Mouse (Mus musculus): Measurements from ENCODE around the gene Ric1.

Gene Ric1

GRCm38 (mm10) chr19:29489785-29490284, 32.2 kb upstream of the Ric1 start:
- TF ChIP-seq NANOG (IDR thresholded peaks at IDR 0.05; ENCODE audit: borderline replicate concordance, low read length) (no peak), CTCF (conservative IDR thresholded peaks at IDR 0.05; ENCODE audit: low read length) (no peak), POU5F1 (IDR thresholded peaks at IDR 0.05; ENCODE audit: borderline replicate concordance, low read length) (no peak)
- Histone ChIP-seq H3K4me3 (replicated peaks; ENCODE audit: low read length) (no peak overlapping the region), H3K36me3 (ENCODE audit: insufficient read depth, low read length) (no peaks in the 10 kb centered on the region), H3K4me1 (replicated peaks; ENCODE audit: low read depth, low read length) (no peaks in the 10 kb centered on the region), H3K9me3 (ENCODE audit: low read length) (peaks cover 16% of the 10 kb centered on the region), H3K27me3 (ENCODE audit: insufficient read depth, low read length) (0 out of 2 replicates have a peak, but pooled peaks cover 3% of the 10 kb centered on the region)

GRCm38 (mm10) chr19:29491467-29491866, 30.6 kb upstream of the Ric1 start:
- peaks cover 16% of the 10 kb centered on the region for H3K9me3 ChIP-seq (ENCODE audit: low read length)
- H3K4me1 ChIP-seq (replicated peaks; ENCODE audit: low read depth, low read length): no peaks in the 10 kb centered on the region
- TF ChIP-seq POU5F1 (IDR thresholded peaks at IDR 0.05; ENCODE audit: borderline replicate concordance, low read length): no peak
- TF ChIP-seq NANOG (IDR thresholded peaks at IDR 0.05; ENCODE audit: borderline replicate concordance, low read length): no peak
- no peak for TF ChIP-seq CTCF (conservative IDR thresholded peaks at IDR 0.05; ENCODE audit: low read length)
- H3K4me3 ChIP-seq (replicated peaks; ENCODE audit: low read length): no peak overlapping the region
- H3K27me3 ChIP-seq (ENCODE audit: insufficient read depth, low read length): 0 out of 2 replicates have a peak, but pooled peaks cover 3% of the 10 kb centered on the region
- H3K36me3 ChIP-seq (ENCODE audit: insufficient read depth, low read length): no peaks in the 10 kb centered on the region

GRCm38 (mm10) chr19:29494454-29494853, 27.6 kb upstream of the Ric1 start:
- no peak for TF ChIP-seq NANOG (IDR thresholded peaks at IDR 0.05; ENCODE audit: borderline replicate concordance, low read length)

GRCm38 (mm10) chr19:29496001-29496597, 26.0 kb upstream of the Ric1 start:
- Histone ChIP-seq H3K36me3 (ENCODE audit: insufficient read depth, low read length) (no peaks in the 10 kb centered on the region), H3K9me3 (ENCODE audit: low read length) (peaks cover 6% of the 10 kb centered on the region), H3K27me3 (ENCODE audit: insufficient read depth, low read length) (0 out of 2 replicates have a peak, but pooled peaks cover 3% of the 10 kb centered on the region), H3K4me1 (replicated peaks; ENCODE audit: low read depth, low read length) (peaks cover 6% of the 10 kb centered on the region), H3K4me3 (replicated peaks; ENCODE audit: low read length) (no peak overlapping the region)
- TF ChIP-seq NANOG (IDR thresholded peaks at IDR 0.05; ENCODE audit: borderline replicate concordance, low read length) (no peak), POU5F1 (IDR thresholded peaks at IDR 0.05; ENCODE audit: borderline replicate concordance, low read length) (no peak), CTCF (conservative IDR thresholded peaks at IDR 0.05; ENCODE audit: low read length) (no peak)

More at GRCm38 (mm10) chr19:29494454-29494853, 27.6 kb upstream of the Ric1 start:
- no peak overlapping the region for H3K4me3 ChIP-seq (replicated peaks; ENCODE audit: low read length)
- 0 out of 2 replicates have a peak, but pooled peaks cover 3% of the 10 kb centered on the region for H3K27me3 ChIP-seq (ENCODE audit: insufficient read depth, low read length)
- H3K36me3 ChIP-seq (ENCODE audit: insufficient read depth, low read length): no peaks in the 10 kb centered on the region
- peaks cover 16% of the 10 kb centered on the region for H3K9me3 ChIP-seq (ENCODE audit: low read length)
- H3K4me1 ChIP-seq (replicated peaks; ENCODE audit: low read depth, low read length): no peaks in the 10 kb centered on the region

GRCm38 (mm10) chr19:29496786-29497557, 25.1 kb upstream of the Ric1 start:
- Histone ChIP-seq H3K4me1 (replicated peaks; ENCODE audit: low read depth, low read length) (peaks cover 10% of the 10 kb centered on the region), H3K4me3 (replicated peaks; ENCODE audit: low read length) (no peak overlapping the region)
- TF ChIP-seq CTCF (conservative IDR thresholded peaks at IDR 0.05; ENCODE audit: low read length) (no peak), POU5F1 (IDR thresholded peaks at IDR 0.05; ENCODE audit: borderline replicate concordance, low read length) (no peak), NANOG (IDR thresholded peaks at IDR 0.05; ENCODE audit: borderline replicate concordance, low read length) (no peak)

DNA sequence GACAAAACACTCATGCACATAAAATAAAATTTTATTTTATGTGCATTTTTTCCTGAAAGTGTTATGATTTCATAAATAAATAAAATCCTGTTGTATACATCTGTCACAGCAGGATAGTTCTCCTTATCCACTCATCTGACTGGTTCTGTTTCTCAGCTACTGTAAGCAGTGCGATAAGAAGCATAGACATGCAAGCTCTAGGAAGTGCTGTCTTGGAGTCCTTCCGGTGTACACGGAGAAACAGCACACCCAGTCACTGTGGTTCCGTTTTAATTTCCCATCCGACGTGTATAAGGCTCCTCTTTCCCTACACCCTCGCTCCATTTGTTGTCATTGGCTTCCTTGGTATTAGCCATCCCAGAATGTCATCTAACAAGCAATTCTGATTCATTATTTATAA, 24.2 kb upstream of the Ric1 start:
- Histone ChIP-seq H3K27me3 (ENCODE audit: insufficient read depth, low read length) (0 out of 2 replicates have a peak, but pooled peaks cover 3% of the 10 kb centered on the region), H3K9me3 (ENCODE audit: low read length) (no peaks in the 10 kb centered on the region)
- no peak for TF ChIP-seq NANOG (IDR thresholded peaks at IDR 0.05; ENCODE audit: borderline replicate concordance, low read length)
- TF ChIP-seq POU5F1 (IDR thresholded peaks at IDR 0.05; ENCODE audit: borderline replicate concordance, low read length): no peak
- no peak for TF ChIP-seq CTCF (conservative IDR thresholded peaks at IDR 0.05; ENCODE audit: low read length)

More at GRCm38 (mm10) chr19:29496786-29497557, 25.1 kb upstream of the Ric1 start:
- Histone ChIP-seq H3K27me3 (ENCODE audit: insufficient read depth, low read length) (0 out of 2 replicates have a peak, but pooled peaks cover 3% of the 10 kb centered on the region), H3K36me3 (ENCODE audit: insufficient read depth, low read length) (no peaks in the 10 kb centered on the region), H3K9me3 (ENCODE audit: low read length) (no peaks in the 10 kb centered on the region)

DNA sequence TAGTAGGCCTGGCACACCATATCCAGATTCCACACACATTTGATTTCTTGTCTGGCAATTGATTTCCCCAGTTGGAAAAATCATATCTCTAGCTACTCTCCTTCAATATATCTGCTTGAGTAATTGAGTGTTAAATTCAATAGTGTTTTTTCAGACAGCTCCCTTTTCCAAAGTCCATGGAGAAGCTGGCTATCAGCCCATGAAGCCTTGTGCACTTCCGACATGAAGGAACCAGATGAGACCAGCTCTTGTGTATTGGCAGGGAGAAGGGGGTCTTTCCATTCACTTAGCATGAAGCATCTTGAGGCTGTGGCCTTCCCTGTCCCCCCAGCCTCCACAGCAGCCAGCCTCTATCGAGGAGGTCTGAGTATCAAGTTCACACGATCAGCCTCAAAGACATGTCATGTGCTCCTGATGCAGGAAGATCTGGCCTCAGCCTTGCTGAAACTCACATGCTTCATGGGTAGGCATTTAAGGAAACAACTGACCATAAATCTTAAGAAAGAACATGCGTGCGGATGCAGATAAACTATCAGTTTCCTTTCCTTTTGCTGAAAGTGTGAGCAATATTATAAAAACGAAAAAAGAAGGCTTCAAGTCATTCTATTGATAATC, 23.1 kb upstream of the Ric1 start:
- H3K36me3 ChIP-seq (ENCODE audit: insufficient read depth, low read length): no peaks in the 10 kb centered on the region

More for the DNA sequence above, 24.2 kb upstream of the Ric1 start:
- Histone ChIP-seq H3K36me3 (ENCODE audit: insufficient read depth, low read length) (no peaks in the 10 kb centered on the region), H3K4me3 (replicated peaks; ENCODE audit: low read length) (no peak overlapping the region), H3K4me1 (replicated peaks; ENCODE audit: low read depth, low read length) (peaks cover 12% of the 10 kb centered on the region)

DNA sequence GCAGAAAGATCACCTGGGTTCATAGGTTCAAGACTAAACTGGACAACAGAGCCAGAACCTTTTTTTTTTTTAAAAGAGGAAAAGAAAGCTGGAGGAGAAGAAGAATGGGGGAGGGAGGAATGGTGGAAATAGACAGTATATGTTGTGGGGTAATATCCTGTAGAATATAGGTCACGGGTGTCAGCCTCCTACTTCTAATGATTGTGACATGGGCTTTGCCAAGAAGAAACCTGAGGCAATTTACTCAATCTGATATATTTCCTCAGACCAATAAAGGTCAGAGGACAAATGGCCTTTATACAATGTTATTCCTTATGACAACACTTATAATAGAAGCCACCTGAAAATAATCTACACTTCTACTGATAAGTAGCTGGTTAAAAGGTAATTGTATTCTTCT, 21.7 kb upstream of the Ric1 start:
- H3K4me3 ChIP-seq (replicated peaks; ENCODE audit: low read length): no peak overlapping the region
- H3K27me3 ChIP-seq (ENCODE audit: insufficient read depth, low read length): no peaks in the 10 kb centered on the region
- TF ChIP-seq NANOG (IDR thresholded peaks at IDR 0.05; ENCODE audit: borderline replicate concordance, low read length): no peak
- no peak for TF ChIP-seq POU5F1 (IDR thresholded peaks at IDR 0.05; ENCODE audit: borderline replicate concordance, low read length)
- no peak for TF ChIP-seq CTCF (conservative IDR thresholded peaks at IDR 0.05; ENCODE audit: low read length)
- peaks cover 15% of the 10 kb centered on the region for H3K4me1 ChIP-seq (replicated peaks; ENCODE audit: low read depth, low read length)
- H3K36me3 ChIP-seq (ENCODE audit: insufficient read depth, low read length): no peaks in the 10 kb centered on the region
- no peaks in the 10 kb centered on the region for H3K9me3 ChIP-seq (ENCODE audit: low read length)

More for the DNA sequence above, 23.1 kb upstream of the Ric1 start:
- Histone ChIP-seq H3K4me1 (replicated peaks; ENCODE audit: low read depth, low read length) (peaks cover 12% of the 10 kb centered on the region), H3K27me3 (ENCODE audit: insufficient read depth, low read length) (0 out of 2 replicates have a peak, but pooled peaks cover 3% of the 10 kb centered on the region), H3K4me3 (replicated peaks; ENCODE audit: low read length) (no peak overlapping the region), H3K9me3 (ENCODE audit: low read length) (no peaks in the 10 kb centered on the region)
- TF ChIP-seq POU5F1 (IDR thresholded peaks at IDR 0.05; ENCODE audit: borderline replicate concordance, low read length) (no peak), CTCF (conservative IDR thresholded peaks at IDR 0.05; ENCODE audit: low read length) (no peak), NANOG (IDR thresholded peaks at IDR 0.05; ENCODE audit: borderline replicate concordance, low read length) (no peak)

All from E14TG2a.4 (cell line).